Mouse (Mus musculus): Measurements from ENCODE around the gene Sgce.

DNA sequence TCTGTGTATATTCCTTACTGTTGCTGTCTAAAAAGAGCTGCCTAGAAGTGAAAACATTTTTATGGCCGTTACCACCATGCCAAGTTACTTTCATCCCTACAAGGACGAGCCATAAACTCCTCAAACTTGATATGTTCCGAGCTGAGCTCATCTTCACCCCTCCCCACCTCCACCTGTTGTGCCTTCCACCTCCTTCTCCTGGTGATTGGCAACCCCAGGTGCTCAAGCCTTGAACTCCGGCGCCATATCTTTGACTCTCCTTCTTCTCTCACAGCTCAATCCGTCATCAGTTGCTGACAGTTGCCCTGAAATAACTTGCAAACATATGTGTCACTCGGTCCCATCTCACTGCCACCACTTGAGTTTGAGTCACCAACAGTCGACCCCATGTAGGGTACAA, 45.4 kb downstream of the Sgce start:
- TF ChIP-seq CTCF (IDR thresholded peaks at IDR 0.05; ENCODE audit: borderline replicate concordance, extremely low read depth, insufficient read depth, insufficient read length) (no peak), POLR2A (IDR thresholded peaks at IDR 0.05; ENCODE audit: borderline replicate concordance, extremely low read depth, insufficient read depth, insufficient read length, poor library complexity, severe bottlenecking) (no peak)

All from brain, embryonic 14.5 days (tissue).